Mouse (Mus musculus) brain, adult 2 months (tissue): ENCODE results near the gene Sox8.

ENCODE experiments used
- DNase-seq: peaks from one replicate; pipeline ENCODE4 v3.0.0; 2011; ENCODE audit warnings: low read depth, low spot score

Sox8 gene

DNA sequence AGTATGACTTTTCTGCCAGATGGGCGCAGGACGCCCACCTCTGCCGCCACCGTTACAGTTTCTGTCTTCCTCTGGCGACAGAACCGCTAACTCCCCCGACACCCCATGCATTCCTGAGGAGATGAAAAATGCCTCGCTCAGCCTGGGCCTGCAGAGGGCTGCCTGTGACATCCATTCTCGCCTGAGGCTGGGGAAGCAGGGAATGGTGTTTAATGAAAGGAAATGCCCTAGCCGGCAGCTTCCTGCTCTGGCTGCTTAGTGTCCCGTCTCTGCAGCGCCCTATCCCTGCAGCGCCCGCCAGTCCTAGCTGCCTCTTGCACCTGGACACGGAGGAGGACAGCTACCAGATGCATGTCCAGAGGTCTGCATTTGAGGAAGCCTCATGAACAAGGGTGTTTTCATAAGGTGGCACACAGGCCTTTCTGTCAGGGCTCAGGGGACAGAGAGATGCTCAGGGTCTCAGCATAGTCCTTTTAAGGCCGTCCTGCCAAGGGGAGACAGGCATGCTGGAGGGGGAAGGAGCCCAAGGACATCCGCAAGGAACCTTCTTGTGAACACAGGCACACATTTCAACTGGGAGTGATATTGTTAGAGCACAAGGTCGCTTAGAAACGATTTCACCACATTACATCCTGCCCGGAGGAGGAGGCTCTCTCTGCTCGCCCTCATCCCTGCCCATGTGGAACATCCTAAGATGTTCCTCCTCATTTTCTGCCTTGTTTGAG lies 13.7 kb downstream of the Sox8 start:
- DNase-seq: peak; percentile 92

DNA sequence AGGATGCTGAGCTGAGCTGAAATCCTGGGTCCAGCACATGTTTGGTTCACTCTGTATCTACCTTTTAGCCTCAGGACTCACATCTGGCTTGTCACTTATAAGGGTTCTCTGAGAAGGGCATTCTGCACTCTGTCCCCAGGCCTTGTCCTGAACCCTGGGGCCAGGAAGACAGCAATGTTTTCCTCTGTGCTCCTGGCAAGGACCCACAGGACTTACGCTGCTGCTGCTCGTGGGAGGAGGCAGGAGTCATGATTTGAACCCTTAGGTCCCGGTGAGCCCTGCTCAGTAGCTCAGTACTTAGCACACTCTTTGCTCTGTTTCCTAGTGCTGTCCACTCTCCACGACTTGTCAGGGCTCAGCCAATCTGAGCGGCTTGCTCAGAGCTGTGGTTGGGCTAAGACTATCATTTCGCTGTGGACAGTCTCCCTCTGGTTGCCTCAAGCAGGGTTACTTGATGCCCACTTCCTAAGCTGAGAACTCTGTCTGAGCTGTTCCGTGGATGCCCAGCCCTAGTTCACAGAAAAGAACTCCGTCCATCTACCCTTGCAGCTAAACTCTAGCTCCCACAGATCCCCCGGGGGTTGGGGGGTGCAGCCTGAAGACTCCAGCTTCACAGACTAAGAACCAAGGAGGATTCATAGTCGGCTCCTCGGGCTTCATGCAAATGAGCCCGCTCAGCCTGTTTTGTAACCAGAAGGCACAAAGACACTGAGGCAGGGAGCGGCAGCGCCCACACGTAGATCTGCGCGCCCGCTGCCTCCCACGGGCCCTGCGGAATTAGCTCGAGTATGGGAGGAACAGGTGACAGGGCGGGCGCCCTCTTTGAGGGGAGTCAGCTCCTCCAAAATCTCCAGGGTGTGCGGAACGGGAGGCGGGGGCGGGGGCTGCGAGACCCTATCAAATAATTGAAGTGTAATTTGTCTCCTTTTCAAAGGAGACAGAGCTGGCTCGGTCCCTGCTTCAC lies 14.5 kb downstream of the Sox8 start:
- peak; percentile 94 for DNase-seq

GRCm38 (mm10) chr17:25555159-25555558 lies 15.3 kb downstream of the Sox8 start:
- DNase-seq: no peak

DNA sequence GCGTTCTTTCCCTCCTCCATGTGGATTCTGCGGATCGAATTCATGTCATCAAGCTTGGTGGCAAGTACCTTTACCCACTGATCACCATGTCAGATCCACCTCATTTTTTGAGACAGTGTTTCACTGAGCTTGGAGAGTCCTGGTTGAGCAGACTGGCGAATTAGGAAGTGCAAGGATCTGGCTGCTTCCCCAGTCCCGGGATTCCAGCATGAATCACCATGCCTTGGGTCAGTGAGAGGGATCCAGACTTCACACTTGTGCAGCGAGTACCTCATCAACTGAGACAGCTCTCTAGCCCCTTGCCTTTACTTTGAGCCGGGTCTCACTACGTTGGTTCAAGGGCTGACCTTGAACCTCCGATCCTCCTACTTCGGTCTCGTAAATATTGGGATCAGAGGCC lies 19.2 kb downstream of the Sox8 start:
- no peak for DNase-seq

- DNase-seq: no peak
These were observed 20.5 kb downstream of the Sox8 start for GRCm38 (mm10) chr17:25550020-25550419.

DNA sequence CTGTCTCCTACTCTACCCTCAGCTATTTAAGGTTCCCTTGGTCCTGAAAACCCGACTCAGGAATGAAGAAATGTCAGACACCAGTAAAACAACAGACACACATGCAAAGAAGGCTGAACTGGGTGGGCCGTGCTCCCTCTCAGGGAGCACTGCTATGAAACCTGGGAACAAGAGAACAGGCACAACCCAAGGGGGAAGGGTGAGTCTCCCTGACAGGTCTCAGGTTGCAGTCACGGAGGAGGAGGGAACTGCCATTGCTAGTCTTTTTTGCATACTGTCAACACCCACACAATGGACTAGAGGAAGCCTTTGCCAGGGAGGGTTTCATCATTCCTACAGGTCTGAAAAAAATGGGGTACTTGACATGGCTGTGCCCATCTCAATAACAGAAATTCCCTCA lies 23.5 kb downstream of the Sox8 start:
- DNase-seq: peak; percentile 24

DNA sequence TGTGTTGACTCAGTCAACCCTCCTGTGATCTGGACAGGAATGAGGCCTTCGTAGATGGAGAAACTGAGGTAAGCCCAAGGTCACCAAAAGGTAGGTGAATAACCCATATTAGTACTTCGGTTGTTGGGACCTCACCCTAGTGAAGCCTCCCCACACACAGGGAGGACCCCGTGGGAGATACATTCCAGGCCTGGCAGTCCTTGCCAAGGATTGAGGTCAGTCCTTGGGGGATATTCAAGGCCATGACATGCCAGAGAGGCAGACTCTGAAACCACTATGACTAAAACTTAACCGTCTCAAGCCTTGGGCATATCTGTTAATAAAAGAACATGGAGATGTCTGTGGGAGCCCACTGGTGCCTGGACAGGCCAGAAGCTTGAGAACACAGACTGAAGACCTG lies 28.7 kb downstream of the Sox8 start:
- no peak for DNase-seq

DNA sequence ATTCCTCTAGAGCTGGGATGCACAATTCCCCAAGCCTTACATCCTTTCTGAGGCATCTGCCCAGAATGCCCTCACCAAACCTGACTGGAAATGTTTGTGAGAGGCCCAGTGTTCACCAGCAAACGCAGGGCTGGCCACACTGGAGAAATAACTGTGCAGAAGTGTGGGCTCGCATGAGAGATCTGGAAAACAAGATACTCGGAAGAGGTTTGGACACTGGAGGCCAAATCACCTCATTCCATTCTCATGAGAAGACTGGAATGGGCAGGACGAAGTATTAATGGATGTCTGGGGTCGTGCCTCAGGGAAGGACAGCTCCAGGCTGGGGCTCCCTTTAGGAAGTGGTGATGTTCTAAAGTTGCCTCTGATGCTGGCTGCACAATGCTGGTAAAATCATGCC lies 29.8 kb downstream of the Sox8 start:
- DNase-seq: no peak

GRCm38 (mm10) chr17:25538945-25539875 lies 31.3 kb downstream of the Sox8 start:
- DNase-seq: peak; percentile 64

DNA sequence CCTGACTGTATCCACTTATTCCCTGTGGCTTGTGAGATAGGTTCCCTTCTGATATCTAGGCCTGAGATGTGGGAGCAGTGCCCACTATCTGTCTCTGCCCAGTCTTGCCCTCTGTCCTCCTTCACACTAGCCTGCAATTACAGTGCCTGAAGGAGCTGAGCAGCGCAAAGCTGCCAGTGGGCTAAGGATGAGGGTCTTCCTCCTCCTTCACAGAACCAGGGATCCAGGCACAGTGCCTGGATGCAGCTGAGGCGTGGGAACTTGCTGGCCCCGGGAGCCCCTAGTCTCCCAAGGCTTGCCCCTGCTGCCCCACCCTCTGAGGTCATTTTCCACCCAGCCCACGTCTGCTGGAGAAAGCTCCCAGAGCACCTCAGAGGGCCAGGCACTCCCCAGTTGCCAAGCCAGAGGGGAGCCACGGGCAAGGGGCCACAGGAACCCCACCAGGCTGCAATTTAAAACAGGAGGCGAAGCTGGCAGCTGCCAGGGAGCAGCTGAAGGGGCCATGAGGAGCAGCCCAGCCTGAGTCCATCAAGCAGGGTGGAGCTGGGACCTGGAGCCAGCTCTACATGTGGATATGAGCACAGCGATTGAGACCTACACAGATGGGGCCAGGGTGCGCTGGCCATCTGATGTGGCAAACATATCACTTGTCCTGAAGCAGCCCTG lies 40.0 kb downstream of the Sox8 start:
- no peak for DNase-seq

GRCm38 (mm10) chr17:25522080-25522479 lies 48.4 kb downstream of the Sox8 start:
- no peak for DNase-seq

DNA sequence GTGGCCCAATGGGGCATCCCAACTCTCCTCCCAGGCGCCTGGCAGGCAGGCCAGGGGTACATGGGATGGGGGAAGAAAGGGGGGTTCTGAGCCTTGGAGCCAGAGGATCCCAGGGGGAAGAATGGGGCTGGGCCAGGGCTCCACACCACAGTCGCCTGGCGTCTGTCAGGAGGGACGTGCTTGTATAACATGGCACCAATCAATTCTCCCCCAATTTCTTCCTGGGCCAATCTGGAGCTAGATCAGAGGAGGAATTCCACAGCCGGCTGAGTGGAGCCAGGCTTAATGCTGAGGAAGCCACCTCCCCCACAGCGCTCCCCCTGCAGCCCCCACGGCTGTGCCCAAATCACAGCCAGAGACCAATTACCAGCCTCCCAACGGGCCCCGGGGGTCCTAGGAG lies 50.0 kb downstream of the Sox8 start:
- no peak for DNase-seq

GRCm38 (mm10) chr17:25519511-25519910 lies 51.0 kb downstream of the Sox8 start:
- peak; percentile 89 for DNase-seq

DNA sequence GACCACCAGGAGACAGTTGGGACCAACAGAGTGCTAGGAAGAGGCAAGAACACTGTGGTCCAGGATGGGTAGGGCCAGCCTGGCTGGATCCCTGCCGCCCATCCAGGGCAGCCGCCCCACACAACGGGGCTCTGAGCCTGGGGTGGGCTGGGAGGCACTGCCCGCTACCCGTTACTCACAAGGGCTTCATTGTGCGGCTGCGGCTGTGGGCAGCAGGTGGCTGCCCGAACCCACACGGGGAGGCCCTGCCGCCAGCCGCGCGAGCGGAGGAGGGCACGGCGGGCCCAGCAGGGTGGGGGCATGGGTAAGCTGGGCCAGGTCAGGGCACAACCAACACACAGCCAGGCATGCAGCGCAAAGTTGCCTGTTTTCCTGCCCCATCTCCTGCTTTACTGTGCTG lies 52.3 kb downstream of the Sox8 start:
- peak; percentile 91 for DNase-seq

- DNase-seq: no peak
These were observed 54.2 kb downstream of the Sox8 start for GRCm38 (mm10) chr17:25516315-25516714.
